Mouse (Mus musculus): ENCODE results near the gene Tctex1d2.

GRCm38 (mm10) chr16:32457589-32458386 lies 38.3 kb downstream of the Tctex1d2 start:
- peak; percentile 64 for TF ChIP-seq CTCF (IDR thresholded peaks at IDR 0.05; ENCODE audit: borderline replicate concordance, insufficient read depth, low read depth, low read length)
- TF ChIP-seq POLR2A (IDR thresholded peaks at IDR 0.05; ENCODE audit: borderline replicate concordance, insufficient read depth, low read length): no peak

All from cerebellum, adult 2 months (tissue).